Mouse (Mus musculus) heart, postnatal 0 days (tissue): ENCODE data around the gene Akna. TPM values are rescaled to one million over a fixed set of nuclear protein-coding genes. Genes with fewer than 3 reads are reported as not detected.

Source experiments
- ATAC-seq: fragments of 200-750 bp; cut with Nextera tagmentation; 2 replicates; pipeline ENCODE4 v1.8.0; 2017; ENCODE audit warnings: low read depth, moderate number of reproducible peaks, moderate library complexity; ENCODE audit not compliant: insufficient read depth
- DNase-seq: peaks from one replicate; pipeline ENCODE4 v3.0.0-alpha.2; 2016; ENCODE audit warnings: low spot score
- H3K27ac ChIP-seq: fragments of 300-500 bp; sonication (generic); 2 replicates; pipeline ENCODE4 v1.5.1; 2014; ENCODE audit warnings: low read depth, mild to moderate bottlenecking
- H3K27me3 ChIP-seq: fragments of 300-500 bp; sonication (generic); 2 replicates; pipeline ENCODE4 v1.6.1; 2014; ENCODE audit warnings: low read length, mixed read lengths; ENCODE audit not compliant: control insufficient read depth, insufficient read depth
- H3K36me3 ChIP-seq: fragments of 300-500 bp; sonication (generic); replicated peaks from 2 replicates; pipeline ENCODE4 v1.6.1; 2014; ENCODE audit warnings: low read length, mixed read lengths; ENCODE audit not compliant: control insufficient read depth, insufficient read depth
- H3K4me1 ChIP-seq: fragments of 300-500 bp; sonication (generic); 2 replicates; pipeline ENCODE4 v1.6.1; 2014; ENCODE audit warnings: antibody characterized with exemption; ENCODE audit not compliant: control insufficient read depth, insufficient read depth
- H3K4me2 ChIP-seq: fragments of 300-500 bp; sonication (generic); 2 replicates; pipeline ENCODE4 v1.6.1; 2014; ENCODE audit warnings: low read depth, mild to moderate bottlenecking, low read length, moderate library complexity
- H3K4me3 ChIP-seq: fragments of 300-500 bp; sonication (generic); 2 replicates; pipeline ENCODE4 v1.5.1; 2014; ENCODE audit warnings: low read depth, low read length
- H3K9ac ChIP-seq: fragments of 300-500 bp; sonication (generic); replicated peaks from 2 replicates; pipeline ENCODE4 v1.6.1; 2014; ENCODE audit warnings: low read depth, low read length, mixed read lengths
- H3K9me3 ChIP-seq: fragments of 300-500 bp; sonication (generic); replicated peaks from 2 replicates; pipeline ENCODE4 v1.6.1; 2016; ENCODE audit warnings: low read length; ENCODE audit not compliant: control insufficient read depth
- CTCF ChIP-seq: IDR thresholded peaks from 2 replicates; pipeline ENCODE4 v1.5.1; 2016; ENCODE audit warnings: antibody characterized with exemption, control low read depth, low read depth
- EP300 ChIP-seq: IDR thresholded peaks from 2 replicates; pipeline ENCODE4 v1.6.1; 2016; ENCODE audit warnings: antibody characterized with exemption, low read depth
- WGBS: fragments of 180-500 bp; shearing (Covaris S2); extraction: QIAGEN DNeasy Blood & Tissue Kit; methylation state at CpG from one replicate; pipeline ENCODE4 v1.1.7; 2014; 5-methylcytosine and 5-hydroxymethylcytosine counted together
- polyA plus RNA-seq: library from polyadenylated mRNA; unstranded; fragments of >200 nt; fragmentation: Nextera tagmentation; extraction: Ambion mirVana; gene quantifications from 2 replicates; pipeline ENCODE4 v1.2.1, GENCODE M21; 2015
- total RNA-seq: library from RNA; depleted of rRNA; stranded (reverse); fragments of >200 nt; gene quantifications from 2 replicates; pipeline ENCODE4 v1.2.3, GENCODE M21; 2014; ENCODE audit warnings: low replicate concordance

The Akna gene
- total and polyA plus RNA-seq, 2 experiments from 2014 or later = 1.4 to 5.5 TPM

GRCm38 (mm10) chr4:63441616-63442015 is 38.5 kb upstream of the Akna start:
- Histone ChIP-seq H3K9me3 (no peaks in the 10 kb centered on the region), H3K4me2 (no peak overlapping the region), H3K27me3 (no peaks in the 10 kb centered on the region), H3K9ac (no peak overlapping the region), H3K4me1 (peaks cover 7% of the 10 kb centered on the region; the same call in 1 of the 2 replicates), H3K4me3 (no peak overlapping the region), H3K36me3 (no peaks in the 10 kb centered on the region), H3K27ac (no peak overlapping the region)
- ATAC-seq (no peak), DNase-seq (no peak)
- WGBS = 84% methylated on average over 7 of the region's 7 CpGs
- TF ChIP-seq EP300 (no peak), CTCF (no peak)

DNA sequence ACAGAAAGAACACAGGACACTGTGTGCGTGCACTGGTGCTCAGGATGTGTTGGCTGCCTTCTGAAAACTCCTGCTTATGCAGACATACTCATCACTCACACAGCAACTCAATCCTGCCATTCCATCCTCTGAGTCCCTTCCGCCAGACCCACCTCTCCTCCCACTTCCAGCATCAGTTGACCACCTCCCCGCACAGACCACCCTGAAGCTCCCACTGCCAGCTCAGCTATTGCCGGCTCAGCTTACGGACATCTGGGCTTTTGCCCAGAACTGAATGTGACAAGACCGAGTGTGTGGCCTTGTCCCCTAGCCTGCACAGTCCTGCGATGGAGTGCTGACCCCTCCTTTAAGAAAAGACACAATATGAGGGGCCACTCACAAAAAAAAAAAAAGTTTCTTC is 37.1 kb upstream of the Akna start:
- WGBS = 70% methylated on average over 7 of the region's 7 CpGs
- Histone ChIP-seq H3K27me3 (no peaks in the 10 kb centered on the region), H3K27ac (no peak overlapping the region), H3K9me3 (no peaks in the 10 kb centered on the region), H3K4me1 (peaks cover 7% of the 10 kb centered on the region; the same call in 1 of the 2 replicates), H3K9ac (no peak overlapping the region), H3K4me2 (no peak overlapping the region), H3K4me3 (no peak overlapping the region), H3K36me3 (no peaks in the 10 kb centered on the region)
- no peak for TF ChIP-seq CTCF
- no peak for TF ChIP-seq EP300
- ATAC-seq = no peak
- DNase-seq = no peak

DNA sequence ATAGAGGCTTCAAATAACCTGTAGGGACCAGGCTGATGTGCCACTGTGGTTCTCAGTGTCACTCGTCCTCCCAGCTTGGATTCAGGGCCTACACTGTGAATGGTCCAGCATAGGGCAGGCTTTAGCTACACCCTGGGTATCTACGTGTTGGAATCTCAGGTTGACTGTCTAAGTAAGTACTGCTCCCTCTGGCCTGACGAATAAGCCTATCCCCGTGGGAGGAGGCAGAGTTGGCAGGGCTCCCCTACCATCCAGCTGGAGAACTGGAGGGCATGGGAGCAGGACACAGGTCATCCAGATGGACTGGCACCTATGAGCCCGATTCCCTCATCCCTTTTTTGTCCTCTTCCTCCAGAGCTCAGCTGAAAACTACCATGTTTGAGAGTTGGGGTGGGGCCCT is 34.8 kb upstream of the Akna start:
- no peak overlapping the region for H3K27ac ChIP-seq
- WGBS = 72% methylated on average over 5 of the region's 5 CpGs
- no peak for ATAC-seq

GRCm38 (mm10) chr4:63437119-63437815 is 34.1 kb upstream of the Akna start:
- Histone ChIP-seq H3K4me3 (no peak overlapping the region), H3K4me1 (peaks cover 7% of the 10 kb centered on the region; the same call in 1 of the 2 replicates), H3K4me2 (no peak overlapping the region), H3K9me3 (no peaks in the 10 kb centered on the region), H3K27ac (no peak overlapping the region), H3K36me3 (no peaks in the 10 kb centered on the region), H3K27me3 (no peaks in the 10 kb centered on the region), H3K9ac (no peak overlapping the region)
- WGBS = 38% methylated on average over 16 of the region's 16 CpGs
- ATAC-seq = peak; percentile 41; the same call in 1 of the 2 replicates
- TF ChIP-seq CTCF = no peak
- no peak for TF ChIP-seq EP300
- DNase-seq = peak; percentile 41

More for the DNA sequence above, 34.8 kb upstream of the Akna start:
- TF ChIP-seq CTCF (no peak), EP300 (no peak)
- no peaks in the 10 kb centered on the region for H3K9me3 ChIP-seq
- H3K4me2 ChIP-seq = no peak overlapping the region
- DNase-seq = no peak
- no peaks in the 10 kb centered on the region for H3K27me3 ChIP-seq
- H3K9ac ChIP-seq = no peak overlapping the region
- no peaks in the 10 kb centered on the region for H3K36me3 ChIP-seq
- H3K4me3 ChIP-seq = no peak overlapping the region
- H3K4me1 ChIP-seq = peaks cover 7% of the 10 kb centered on the region; the same call in 1 of the 2 replicates

DNA sequence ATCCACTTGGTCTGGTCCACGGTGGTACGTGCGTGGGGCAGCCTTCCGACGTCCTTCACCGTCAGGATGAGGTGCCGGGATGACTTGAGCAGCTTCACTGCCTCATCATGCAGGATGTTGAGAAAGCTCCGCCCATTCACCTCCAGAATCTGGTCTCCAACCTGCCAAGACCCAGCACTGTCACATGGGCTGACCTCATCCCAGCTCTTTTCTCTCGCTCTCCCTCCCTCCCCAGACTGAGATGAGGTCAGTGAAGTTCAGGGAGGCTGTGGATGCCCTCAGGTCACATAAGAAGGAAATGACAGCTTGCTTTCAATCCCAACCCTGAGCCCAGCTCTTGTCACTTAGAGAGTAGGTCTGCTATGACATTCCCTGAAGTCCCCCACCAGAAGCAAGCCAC is 32.2 kb upstream of the Akna start:
- peaks cover 7% of the 10 kb centered on the region; the same call in 1 of the 2 replicates for H3K4me1 ChIP-seq
- no peak overlapping the region for H3K4me3 ChIP-seq
- ATAC-seq (no peak), DNase-seq (no peak)
- no peaks in the 10 kb centered on the region for H3K27me3 ChIP-seq
- H3K27ac ChIP-seq = no peak overlapping the region
- WGBS = 74% methylated on average over 9 of the region's 9 CpGs
- TF ChIP-seq CTCF (no peak), EP300 (no peak)
- H3K36me3 ChIP-seq = no peaks in the 10 kb centered on the region
- no peak overlapping the region for H3K4me2 ChIP-seq
- no peak overlapping the region for H3K9ac ChIP-seq
- H3K9me3 ChIP-seq = no peaks in the 10 kb centered on the region

- Histone ChIP-seq H3K4me2 (no peak overlapping the region), H3K4me3 (no peak overlapping the region), H3K9me3 (no peaks in the 10 kb centered on the region), H3K27ac (no peak overlapping the region), H3K27me3 (no peaks in the 10 kb centered on the region), H3K4me1 (no peaks in the 10 kb centered on the region), H3K36me3 (no peaks in the 10 kb centered on the region), H3K9ac (no peak overlapping the region)
- ATAC-seq (no peak), DNase-seq (no peak)
- 83% methylated on average over 5 of the region's 5 CpGs for WGBS
- TF ChIP-seq CTCF (no peak), EP300 (no peak)
These were observed 27.9 kb upstream of the Akna start for GRCm38 (mm10) chr4:63431098-63431497.
